In genomic region chr6:109740686-109741085, GRCm38 (mm10) we compare ENCODE assay signal across 24 mouse cellular contexts.
DNase-seq lines count a peak whose midpoint lies in the region; ATAC-seq and TF ChIP-seq lines count a peak whose summit lies in the region.
"Had no signal": no experiment of that assay in that cellular context is flagged by ENCODE, and none has a peak within 500 bp of the region (broad histone marks: within the 10 kb centered on the region; RNA-seq: fewer than 3 reads in every experiment).

No protein-coding gene starts in this region.

- peak; percentile 43; the same call in 1 of the 2 replicates for ATAC-seq in forebrain, embryonic 16.5 days
- ATAC-seq in forebrain, embryonic 13.5 days, result no peak
- ATAC-seq: CD4-positive, CD25-positive, alpha-beta regulatory T cell, adult 4 months; hindbrain, postnatal 0 days had no signal

- intact Hi-C loops in left cerebral cortex, adult 2 months (cut with DNase I), result loop anchor here (2.0 to 5.0 kb wide), 3 partner anchors 122 to 798 kb away; no protein-coding TSS in a partner anchor

- no peak overlapping the region for H3K4me2 ChIP-seq in forebrain, embryonic 16.5 days (ENCODE audit: low read length)
- no peak overlapping the region for H3K4me2 ChIP-seq in forebrain, embryonic 13.5 days
- H3K4me2 ChIP-seq: embryonic facial prominence, embryonic 12.5 days; forebrain, embryonic 12.5 days; hindbrain, embryonic 13.5 days had no signal

- H3K4me1 ChIP-seq in forebrain, embryonic 16.5 days (replicated peaks; ENCODE audit: control insufficient read depth, insufficient read depth, low read length), result no peaks in the 10 kb centered on the region
- no peaks in the 10 kb centered on the region for H3K4me1 ChIP-seq in forebrain, embryonic 13.5 days
- no peaks in the 10 kb centered on the region for H3K4me1 ChIP-seq in hindbrain, embryonic 10.5 days (replicated peaks)
- H3K4me1 ChIP-seq: embryonic facial prominence, embryonic 12.5 days; forebrain, embryonic 12.5 days; heart, embryonic 10.5 days; hindbrain, embryonic 13.5 days had no signal

- H3K27me3 ChIP-seq in forebrain, embryonic 16.5 days (replicated peaks; ENCODE audit: control insufficient read depth, insufficient read depth, low read length), result no peaks in the 10 kb centered on the region
- no peaks in the 10 kb centered on the region for H3K27me3 ChIP-seq in forebrain, embryonic 13.5 days
- no peaks in the 10 kb centered on the region for H3K27me3 ChIP-seq in hindbrain, embryonic 10.5 days (ENCODE audit: insufficient read depth, poor library complexity, severe bottlenecking)
- H3K27me3 ChIP-seq: embryonic facial prominence, embryonic 12.5 days; forebrain, embryonic 12.5 days; hindbrain, embryonic 13.5 days had no signal

- peak; percentile 3 for DNase-seq in layer of hippocampus, adult 9-10 months (ENCODE audit: low spot score)
- DNase-seq in layer of hippocampus, postnatal 25 days (ENCODE audit: extremely low spot score in 1 of 2, low spot score in 1 of 2), result no peak
- DNase-seq in left cerebral cortex, adult 9 months (ENCODE audit: low spot score in 2 of 2), result peak; percentile 2 to 3
- DNase-seq in left cerebral cortex, adult 2 months (ENCODE audit: extremely low spot score in 1 of 2, low spot score in 2 of 2), result no peak
- no peak for DNase-seq in hindbrain, embryonic 10.5 days (ENCODE audit: low spot score)
- DNase-seq: adrenal gland, adult 8-10 months; adrenal gland, postnatal 36 days; B cell, adult 2 months; cerebellum, adult 11-12 months; cerebellum, adult 9-10 months; cerebellum, postnatal 25 days; gastrocnemius, postnatal 36 days; heart, adult 11 months; heart, postnatal 10 days; heart, postnatal 4 days had no signal

- H3K9ac ChIP-seq in forebrain, embryonic 16.5 days (replicated peaks; ENCODE audit: low read depth, low read length), result no peak overlapping the region
- H3K9ac ChIP-seq in forebrain, embryonic 13.5 days, result no peak overlapping the region
- H3K9ac ChIP-seq: embryonic facial prominence, embryonic 12.5 days; forebrain, embryonic 12.5 days; hindbrain, embryonic 13.5 days had no signal

- no peaks in the 10 kb centered on the region for H3K9me3 ChIP-seq in forebrain, embryonic 16.5 days (ENCODE audit: control insufficient read depth, low read length)
- H3K9me3 ChIP-seq in forebrain, embryonic 13.5 days (replicated peaks), result no peaks in the 10 kb centered on the region
- H3K9me3 ChIP-seq in hindbrain, embryonic 10.5 days, result no peaks in the 10 kb centered on the region
- H3K9me3 ChIP-seq: embryonic facial prominence, embryonic 12.5 days; forebrain, embryonic 12.5 days; G1E; heart, embryonic 10.5 days; hindbrain, embryonic 13.5 days had no signal

- no peak overlapping the region for H3K4me3 ChIP-seq in forebrain, embryonic 16.5 days (replicated peaks; ENCODE audit: low read length)
- H3K4me3 ChIP-seq in forebrain, embryonic 13.5 days, result no peak overlapping the region
- no peak overlapping the region for H3K4me3 ChIP-seq in left cerebral cortex, adult 2 months
- H3K4me3 ChIP-seq in hindbrain, embryonic 10.5 days, result no peak overlapping the region
- H3K4me3 ChIP-seq: embryonic facial prominence, embryonic 12.5 days; forebrain, embryonic 12.5 days; heart, embryonic 10.5 days; hindbrain, embryonic 13.5 days had no signal

- H3K27ac ChIP-seq in forebrain, embryonic 16.5 days (ENCODE audit: low read length), result no peak overlapping the region
- H3K27ac ChIP-seq in forebrain, embryonic 13.5 days, result no peak overlapping the region
- H3K27ac ChIP-seq in left cerebral cortex, adult 2 months, result no peak overlapping the region
- H3K27ac ChIP-seq in hindbrain, embryonic 10.5 days, result no peak overlapping the region
- H3K27ac ChIP-seq: embryonic facial prominence, embryonic 12.5 days; forebrain, embryonic 12.5 days; heart, embryonic 10.5 days; hindbrain, embryonic 13.5 days; hindbrain, postnatal 0 days had no signal

- H3K36me3 ChIP-seq in forebrain, embryonic 16.5 days (ENCODE audit: control insufficient read depth, insufficient read depth), result no peaks in the 10 kb centered on the region
- H3K36me3 ChIP-seq in forebrain, embryonic 13.5 days (ENCODE audit: poor library complexity, severe bottlenecking), result no peaks in the 10 kb centered on the region
- H3K36me3 ChIP-seq in hindbrain, embryonic 10.5 days, result no peaks in the 10 kb centered on the region
- H3K36me3 ChIP-seq: embryonic facial prominence, embryonic 12.5 days; forebrain, embryonic 12.5 days; G1E; heart, embryonic 10.5 days; hindbrain, embryonic 13.5 days had no signal

- no peak for TF ChIP-seq CTCF in left cerebral cortex, adult 2 months (IDR thresholded peaks at IDR 0.05)

Comparison
In these comparisons a context has a peak if more than half of its experiments do, and no peak if none do; other contexts are left out.
1. DNase-seq: peak in layer of hippocampus, adult 9-10 months (single experiment) and left cerebral cortex, adult 9 months (2 of 2); none in layer of hippocampus, postnatal 25 days (0 of 2), left cerebral cortex, adult 2 months (0 of 2) and hindbrain, embryonic 10.5 days (single experiment).